Mouse (Mus musculus): Measurements from ENCODE around the gene Brwd1. TPM values are rescaled to one million over a fixed set of nuclear protein-coding genes. Genes with fewer than 3 reads are reported as not detected.

Brwd1 gene
- polyA plus RNA-seq, 1 experiment from 2014 or later: 45.4 TPM

- Histone ChIP-seq H3K36me3 (ENCODE audit: insufficient read depth, low read length) (peaks cover 6% of the 10 kb centered on the region; the same call in 1 of the 2 replicates), H3K4me1 (replicated peaks; ENCODE audit: insufficient read depth, low read length) (no peaks in the 10 kb centered on the region; the same call in 1 of the 2 replicates), H3K9me3 (replicated peaks; ENCODE audit: low read length) (no peaks in the 10 kb centered on the region), H3K9ac (ENCODE audit: low read depth, low read length) (no peak overlapping the region), H3K4me3 (replicated peaks; ENCODE audit: low read depth, low read length) (no peak overlapping the region), H3K27ac (no peak overlapping the region), H3K4me2 (ENCODE audit: low read length) (no peak overlapping the region), H3K27me3 (ENCODE audit: insufficient read depth, low read length) (no peaks in the 10 kb centered on the region)
- WGBS: 57% methylated on average over 5 of the region's 5 CpGs
- TF ChIP-seq CTCF (IDR thresholded peaks at IDR 0.05; ENCODE audit: low read depth): no peak
- no peak for ATAC-seq (replicated peaks; ENCODE audit: low FRiP score, low read depth)
- DNase-seq (ENCODE audit: low spot score): no peak
Observed at GRCm38 (mm10) chr16:95992596-95992995, 89.7 kb downstream of the Brwd1 start.

GRCm38 (mm10) chr16:95991122-95991900, 91.0 kb downstream of the Brwd1 start:
- TF ChIP-seq CTCF (IDR thresholded peaks at IDR 0.05; ENCODE audit: low read depth): peak; percentile 22; the same call in 1 of the 2 replicates
- H3K4me2 ChIP-seq (ENCODE audit: low read length): peak overlapping the region; percentile 73
- H3K9ac ChIP-seq (ENCODE audit: low read depth, low read length): peak overlapping the region; percentile 83
- DNase-seq (ENCODE audit: low spot score) (peak; percentile 11), ATAC-seq (replicated peaks; ENCODE audit: low FRiP score, low read depth) (no peak)
- peaks cover 8% of the 10 kb centered on the region; the same call in 1 of the 2 replicates for H3K36me3 ChIP-seq (ENCODE audit: insufficient read depth, low read length)
- H3K4me3 ChIP-seq (replicated peaks; ENCODE audit: low read depth, low read length): peak overlapping the region; percentile 62
- 5% methylated on average over 10 of the region's 10 CpGs for WGBS
- no peaks in the 10 kb centered on the region for H3K27me3 ChIP-seq (ENCODE audit: insufficient read depth, low read length)
- H3K4me1 ChIP-seq (replicated peaks; ENCODE audit: insufficient read depth, low read length): no peaks in the 10 kb centered on the region; the same call in 1 of the 2 replicates
- H3K9me3 ChIP-seq (replicated peaks; ENCODE audit: low read length): no peaks in the 10 kb centered on the region
- peak overlapping the region; percentile 90 for H3K27ac ChIP-seq

GRCm38 (mm10) chr16:95990462-95991121, 91.7 kb downstream of the Brwd1 start, which contains the start of gene Psmg1:
Gene Psmg1 (minus strand): TSS chr16:95990960.
- Histone ChIP-seq H3K9ac (ENCODE audit: low read depth, low read length) (peak within 1 kb of the TSS; percentile 83), H3K9me3 (replicated peaks; ENCODE audit: low read length) (no peaks in the 10 kb centered on the region), H3K4me2 (ENCODE audit: low read length) (peak within 1 kb of the TSS; percentile 73), H3K4me3 (replicated peaks; ENCODE audit: low read depth, low read length) (peak within 1 kb of the TSS; percentile 62), H3K36me3 (ENCODE audit: insufficient read depth, low read length) (peaks cover 9% of the 10 kb centered on the region; the same call in 1 of the 2 replicates), H3K27me3 (ENCODE audit: insufficient read depth, low read length) (no peaks in the 10 kb centered on the region), H3K27ac (peak within 1 kb of the TSS; percentile 90), H3K4me1 (replicated peaks; ENCODE audit: insufficient read depth, low read length) (no peaks in the 10 kb centered on the region; the same call in 1 of the 2 replicates)
- peak; percentile 15; the same call in 1 of the 2 replicates for TF ChIP-seq CTCF (IDR thresholded peaks at IDR 0.05; ENCODE audit: low read depth)
- WGBS: under 1% methylated on average over 62 of the region's 62 CpGs
- DNase-seq (ENCODE audit: low spot score) (peak; percentile 97), ATAC-seq (replicated peaks; ENCODE audit: low FRiP score, low read depth) (peak; percentile 92)

GRCm38 (mm10) chr16:95984911-95985310, 97.4 kb downstream of the Brwd1 start:
- peaks cover 22% of the 10 kb centered on the region; the same call in 1 of the 2 replicates for H3K36me3 ChIP-seq (ENCODE audit: insufficient read depth, low read length)
- 85% methylated on average over 5 of the region's 5 CpGs for WGBS

GRCm38 (mm10) chr16:95983601-95984000, 98.7 kb downstream of the Brwd1 start:
- peaks cover 22% of the 10 kb centered on the region; the same call in 1 of the 2 replicates for H3K36me3 ChIP-seq (ENCODE audit: insufficient read depth, low read length)
- DNase-seq (ENCODE audit: low spot score): peak; percentile 15
- WGBS: 78% methylated on average over 7 of the region's 7 CpGs

More at GRCm38 (mm10) chr16:95984911-95985310, 97.4 kb downstream of the Brwd1 start:
- ATAC-seq (replicated peaks; ENCODE audit: low FRiP score, low read depth) (no peak), DNase-seq (ENCODE audit: low spot score) (no peak)
- no peak overlapping the region for H3K27ac ChIP-seq
- H3K4me2 ChIP-seq (ENCODE audit: low read length): no peak overlapping the region
- no peaks in the 10 kb centered on the region for H3K9me3 ChIP-seq (replicated peaks; ENCODE audit: low read length)
- no peaks in the 10 kb centered on the region for H3K27me3 ChIP-seq (ENCODE audit: insufficient read depth, low read length)
- H3K4me3 ChIP-seq (replicated peaks; ENCODE audit: low read depth, low read length): no peak overlapping the region
- no peaks in the 10 kb centered on the region; the same call in 1 of the 2 replicates for H3K4me1 ChIP-seq (replicated peaks; ENCODE audit: insufficient read depth, low read length)
- TF ChIP-seq CTCF (IDR thresholded peaks at IDR 0.05; ENCODE audit: low read depth): no peak
- H3K9ac ChIP-seq (ENCODE audit: low read depth, low read length): no peak overlapping the region

GRCm38 (mm10) chr16:95970841-95971240, 111.5 kb downstream of the Brwd1 start:
- no peak overlapping the region for H3K4me2 ChIP-seq (ENCODE audit: low read length)
- ATAC-seq (replicated peaks; ENCODE audit: low FRiP score, low read depth): no peak
- no peak for TF ChIP-seq CTCF (IDR thresholded peaks at IDR 0.05; ENCODE audit: low read depth)
- WGBS: 78% methylated on average over 2 of the region's 2 CpGs
- no peaks in the 10 kb centered on the region for H3K4me1 ChIP-seq (replicated peaks; ENCODE audit: insufficient read depth, low read length)
- DNase-seq (ENCODE audit: low spot score): no peak
- no peaks in the 10 kb centered on the region for H3K36me3 ChIP-seq (ENCODE audit: insufficient read depth, low read length)
- no peaks in the 10 kb centered on the region for H3K27me3 ChIP-seq (ENCODE audit: insufficient read depth, low read length)
- H3K9me3 ChIP-seq (replicated peaks; ENCODE audit: low read length): no peaks in the 10 kb centered on the region
- no peak overlapping the region for H3K4me3 ChIP-seq (replicated peaks; ENCODE audit: low read depth, low read length)
- H3K9ac ChIP-seq (ENCODE audit: low read depth, low read length): no peak overlapping the region
- no peak overlapping the region for H3K27ac ChIP-seq

More at GRCm38 (mm10) chr16:95983601-95984000, 98.7 kb downstream of the Brwd1 start:
- Histone ChIP-seq H3K27ac (no peak overlapping the region), H3K4me1 (replicated peaks; ENCODE audit: insufficient read depth, low read length) (no peaks in the 10 kb centered on the region), H3K4me2 (ENCODE audit: low read length) (no peak overlapping the region), H3K9ac (ENCODE audit: low read depth, low read length) (no peak overlapping the region), H3K9me3 (replicated peaks; ENCODE audit: low read length) (no peaks in the 10 kb centered on the region), H3K27me3 (ENCODE audit: insufficient read depth, low read length) (no peaks in the 10 kb centered on the region), H3K4me3 (replicated peaks; ENCODE audit: low read depth, low read length) (no peak overlapping the region)
- peak; percentile 62 for TF ChIP-seq CTCF (IDR thresholded peaks at IDR 0.05; ENCODE audit: low read depth)
- ATAC-seq (replicated peaks; ENCODE audit: low FRiP score, low read depth): no peak

Measured in kidney, postnatal 0 days (tissue).